Mouse (Mus musculus): ENCODE results near the gene Olfr984. TPM values are rescaled to one million over a fixed set of nuclear protein-coding genes. Genes with fewer than 3 reads are reported as not detected.

Olfr984 gene
- polyA plus RNA-seq (2015; fragmentation: Nextera tagmentation; extraction: Ambion mirVana): not detected in 2 replicates

DNA sequence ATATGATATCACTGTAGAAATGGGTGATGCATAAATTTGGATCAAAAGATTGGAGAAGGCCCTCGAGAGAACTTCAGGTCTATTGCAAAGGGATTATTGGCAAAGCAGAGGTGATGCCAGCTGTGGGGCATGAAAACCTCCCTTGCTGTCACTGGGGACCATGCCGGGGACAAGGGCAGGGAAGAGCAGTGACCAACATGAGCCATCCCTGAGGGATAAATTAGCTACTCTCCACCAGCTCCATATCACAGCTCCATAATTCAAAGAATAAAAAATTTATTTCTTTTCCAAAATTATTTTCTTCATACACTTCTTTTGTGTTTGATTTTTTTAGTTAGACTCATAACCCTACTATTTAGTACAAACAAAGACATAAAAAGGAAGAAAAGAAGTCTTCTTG, at the start of gene Olfr984:
TSS of gene Olfr984 (minus strand) at position 101 of the 400 bp plus-strand sequence.
- Histone ChIP-seq H3K27me3 (replicated peaks; ENCODE audit: control insufficient read depth, insufficient read depth, low read length) (no peaks in the 10 kb centered on the region), H3K4me3 (ENCODE audit: low read length) (no peak within 1 kb of the TSS), H3K4me2 (ENCODE audit: low read depth, low read length) (no peak within 1 kb of the TSS), H3K9me3 (ENCODE audit: control insufficient read depth, low read length) (no peaks in the 10 kb centered on the region), H3K4me1 (ENCODE audit: control insufficient read depth, insufficient read depth, low read length) (peaks cover 6% of the 10 kb centered on the region; the same call in 1 of the 2 replicates), H3K9ac (ENCODE audit: low read depth, low read length) (no peak within 1 kb of the TSS), H3K36me3 (ENCODE audit: control insufficient read depth, insufficient read depth, low read length) (no peaks in the 10 kb centered on the region), H3K27ac (ENCODE audit: low read length) (no peak within 1 kb of the TSS)
- no peak for ATAC-seq
- 80% methylated on average over 2 of the region's 2 CpGs for WGBS

DNA sequence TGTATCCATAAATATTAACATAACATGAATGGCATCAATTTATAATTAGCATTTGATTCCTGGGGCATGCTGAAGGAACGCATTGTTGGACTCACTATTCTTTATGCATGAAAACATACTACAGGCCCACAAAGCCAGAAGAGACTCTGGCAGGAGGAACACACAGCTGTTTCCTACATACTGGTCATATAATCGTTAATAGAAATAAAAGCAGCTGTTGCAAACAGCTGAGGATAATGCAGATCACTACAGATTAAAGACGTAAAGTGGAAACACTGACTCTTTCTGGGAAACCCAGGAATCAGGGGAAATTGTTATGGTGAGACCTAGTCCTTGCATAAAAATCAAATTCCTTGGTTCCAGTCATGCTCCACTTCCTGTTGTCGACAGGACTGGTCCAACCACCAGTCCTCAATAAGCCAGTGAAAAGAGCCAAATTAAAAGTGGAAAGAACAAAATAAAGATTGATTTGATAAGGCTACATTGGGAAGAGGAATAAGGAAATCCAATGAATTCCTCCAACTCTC, 41.2 kb upstream of the Olfr984 start:
- WGBS: 64% methylated on average over 4 of the region's 4 CpGs

DNA sequence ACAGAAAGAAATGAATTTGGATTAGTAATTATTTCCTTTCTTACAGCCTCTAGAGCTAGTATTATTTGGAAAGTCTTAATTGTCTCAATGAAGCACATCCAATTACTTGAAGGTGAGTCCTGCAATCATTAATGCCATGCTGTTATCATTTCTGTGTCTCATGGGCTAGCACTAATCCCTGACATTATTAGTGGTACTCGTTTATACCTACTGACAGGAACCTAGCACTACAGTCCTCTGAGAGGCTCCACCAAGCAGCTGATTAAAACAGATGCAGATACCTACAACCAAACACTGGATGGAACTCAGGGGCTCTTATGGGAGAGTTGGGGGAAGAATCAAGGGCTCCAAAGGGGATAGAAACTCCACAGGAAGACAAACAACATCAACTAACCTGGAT, 27.5 kb upstream of the Olfr984 start:
- no peak for ATAC-seq
- H3K4me3 ChIP-seq (ENCODE audit: low read length): no peak overlapping the region
- no peak overlapping the region for H3K4me2 ChIP-seq (ENCODE audit: low read depth, low read length)
- no peaks in the 10 kb centered on the region for H3K4me1 ChIP-seq (ENCODE audit: control insufficient read depth, insufficient read depth, low read length)
- 51% methylated on average over 1 of the region's 1 CpGs for WGBS
- H3K36me3 ChIP-seq (ENCODE audit: control insufficient read depth, insufficient read depth, low read length): no peaks in the 10 kb centered on the region
- no peak overlapping the region for H3K27ac ChIP-seq (ENCODE audit: low read length)
- H3K9ac ChIP-seq (ENCODE audit: low read depth, low read length): no peak overlapping the region
- no peaks in the 10 kb centered on the region for H3K9me3 ChIP-seq (ENCODE audit: control insufficient read depth, low read length)
- no peaks in the 10 kb centered on the region for H3K27me3 ChIP-seq (replicated peaks; ENCODE audit: control insufficient read depth, insufficient read depth, low read length)

More for the DNA sequence above, 41.2 kb upstream of the Olfr984 start:
- H3K27ac ChIP-seq (ENCODE audit: low read length): no peak overlapping the region
- H3K4me2 ChIP-seq (ENCODE audit: low read depth, low read length): no peak overlapping the region
- ATAC-seq: no peak
- no peaks in the 10 kb centered on the region for H3K27me3 ChIP-seq (replicated peaks; ENCODE audit: control insufficient read depth, insufficient read depth, low read length)
- no peaks in the 10 kb centered on the region for H3K4me1 ChIP-seq (ENCODE audit: control insufficient read depth, insufficient read depth, low read length)
- H3K9ac ChIP-seq (ENCODE audit: low read depth, low read length): no peak overlapping the region
- no peaks in the 10 kb centered on the region for H3K9me3 ChIP-seq (ENCODE audit: control insufficient read depth, low read length)
- H3K36me3 ChIP-seq (ENCODE audit: control insufficient read depth, insufficient read depth, low read length): no peaks in the 10 kb centered on the region
- no peak overlapping the region for H3K4me3 ChIP-seq (ENCODE audit: low read length)

- H3K36me3 ChIP-seq (ENCODE audit: control insufficient read depth, insufficient read depth, low read length): no peaks in the 10 kb centered on the region
- H3K4me3 ChIP-seq (ENCODE audit: low read length): no peak overlapping the region
- no peak overlapping the region for H3K4me2 ChIP-seq (ENCODE audit: low read depth, low read length)
- ATAC-seq: no peak
- no peaks in the 10 kb centered on the region for H3K27me3 ChIP-seq (replicated peaks; ENCODE audit: control insufficient read depth, insufficient read depth, low read length)
- no peak overlapping the region for H3K9ac ChIP-seq (ENCODE audit: low read depth, low read length)
- WGBS: 38% methylated on average over 4 of the region's 4 CpGs
- H3K4me1 ChIP-seq (ENCODE audit: control insufficient read depth, insufficient read depth, low read length): no peaks in the 10 kb centered on the region
- no peak overlapping the region for H3K27ac ChIP-seq (ENCODE audit: low read length)
- H3K9me3 ChIP-seq (ENCODE audit: control insufficient read depth, low read length): no peaks in the 10 kb centered on the region
Observed at GRCm38 (mm10) chr9:40139484-40139883, 25.5 kb upstream of the Olfr984 start.

GRCm38 (mm10) chr9:40136987-40137688, 23.1 kb upstream of the Olfr984 start:
- 79% methylated on average over 6 of the region's 6 CpGs for WGBS
- H3K4me3 ChIP-seq (ENCODE audit: low read length): no peak overlapping the region
- H3K9me3 ChIP-seq (ENCODE audit: control insufficient read depth, low read length): no peaks in the 10 kb centered on the region
- H3K4me2 ChIP-seq (ENCODE audit: low read depth, low read length): no peak overlapping the region
- no peak overlapping the region for H3K9ac ChIP-seq (ENCODE audit: low read depth, low read length)
- no peaks in the 10 kb centered on the region for H3K4me1 ChIP-seq (ENCODE audit: control insufficient read depth, insufficient read depth, low read length)
- no peaks in the 10 kb centered on the region for H3K36me3 ChIP-seq (ENCODE audit: control insufficient read depth, insufficient read depth, low read length)
- H3K27me3 ChIP-seq (replicated peaks; ENCODE audit: control insufficient read depth, insufficient read depth, low read length): no peaks in the 10 kb centered on the region
- no peak overlapping the region for H3K27ac ChIP-seq (ENCODE audit: low read length)
- no peak for ATAC-seq

DNA sequence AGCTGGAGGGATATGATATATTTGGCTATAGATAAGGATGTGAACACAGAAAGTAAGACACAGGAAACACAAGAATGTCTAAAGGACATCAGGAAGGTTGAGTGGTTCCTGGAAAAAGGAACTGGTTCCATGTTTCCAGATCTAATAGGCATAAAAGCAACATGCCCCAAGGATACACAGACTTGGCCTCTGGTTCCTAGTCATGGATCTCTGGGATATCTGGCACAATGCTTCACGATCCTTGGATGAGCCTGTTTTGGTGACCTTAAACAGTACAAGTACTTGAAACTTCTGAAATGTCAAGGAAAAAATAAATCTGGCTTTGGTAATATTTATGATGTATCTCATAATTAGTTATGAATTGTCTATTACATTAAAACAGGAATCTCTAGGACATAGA, 16.6 kb upstream of the Olfr984 start:
- H3K36me3 ChIP-seq (ENCODE audit: control insufficient read depth, insufficient read depth, low read length): no peaks in the 10 kb centered on the region
- no peaks in the 10 kb centered on the region for H3K9me3 ChIP-seq (ENCODE audit: control insufficient read depth, low read length)
- ATAC-seq: no peak
- 90% methylated on average over 1 of the region's 1 CpGs for WGBS
- H3K4me1 ChIP-seq (ENCODE audit: control insufficient read depth, insufficient read depth, low read length): no peaks in the 10 kb centered on the region
- H3K27me3 ChIP-seq (replicated peaks; ENCODE audit: control insufficient read depth, insufficient read depth, low read length): no peaks in the 10 kb centered on the region
- no peak overlapping the region for H3K9ac ChIP-seq (ENCODE audit: low read depth, low read length)
- H3K27ac ChIP-seq (ENCODE audit: low read length): no peak overlapping the region
- no peak overlapping the region for H3K4me3 ChIP-seq (ENCODE audit: low read length)
- H3K4me2 ChIP-seq (ENCODE audit: low read depth, low read length): no peak overlapping the region

DNA sequence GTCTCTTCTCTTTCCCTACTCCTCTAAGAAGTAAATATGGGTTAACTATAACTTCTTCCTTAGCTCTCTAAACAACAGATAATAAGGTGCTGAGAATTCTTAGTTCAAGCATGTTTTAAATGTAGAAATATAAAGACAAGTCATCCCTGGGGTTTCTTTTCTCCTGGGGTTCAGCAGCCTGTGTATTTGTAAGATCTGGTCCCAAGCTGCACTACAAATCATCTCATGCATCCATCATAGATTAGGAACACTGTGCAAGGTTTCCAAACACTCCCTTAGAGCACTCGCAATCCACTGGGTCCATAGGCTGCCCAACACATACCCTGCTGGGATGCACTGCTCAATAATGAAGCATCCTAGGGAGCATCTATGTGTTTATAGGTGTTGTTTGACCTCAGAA, 16.1 kb upstream of the Olfr984 start, which contains the start of gene Olfr985:
TSS of gene Olfr985 (minus strand) at position 101 of the 400 bp plus-strand sequence.
- H3K27ac ChIP-seq (ENCODE audit: low read length): no peak within 1 kb of the TSS
- 92% methylated on average over 1 of the region's 1 CpGs for WGBS
- ATAC-seq: no peak

DNA sequence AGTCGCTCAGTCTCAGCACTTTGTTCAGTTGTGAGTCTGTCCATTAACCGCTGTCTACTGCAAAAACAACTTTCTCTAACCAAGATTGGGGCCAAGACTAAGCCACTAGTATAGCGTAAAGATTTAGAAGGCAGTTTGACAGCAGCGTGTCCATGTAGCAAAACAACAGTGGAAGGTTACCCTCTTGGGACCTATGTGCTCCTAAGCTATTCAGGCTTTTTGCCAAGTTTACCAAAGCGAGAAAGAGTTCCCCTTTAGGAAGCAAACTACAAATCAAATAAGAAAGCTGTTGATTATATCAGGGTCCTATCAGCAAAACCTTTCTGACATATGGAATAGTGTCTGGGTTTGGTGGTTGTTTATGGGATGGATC, 3.3 kb upstream of the Olfr984 start:
- Histone ChIP-seq H3K27me3 (replicated peaks; ENCODE audit: control insufficient read depth, insufficient read depth, low read length) (no peaks in the 10 kb centered on the region), H3K9me3 (ENCODE audit: control insufficient read depth, low read length) (no peaks in the 10 kb centered on the region), H3K4me3 (ENCODE audit: low read length) (no peak overlapping the region), H3K4me1 (ENCODE audit: control insufficient read depth, insufficient read depth, low read length) (peaks cover 6% of the 10 kb centered on the region; the same call in 1 of the 2 replicates), H3K27ac (ENCODE audit: low read length) (peak overlapping the region; percentile 41; the same call in 1 of the 2 replicates), H3K9ac (ENCODE audit: low read depth, low read length) (no peak overlapping the region), H3K4me2 (ENCODE audit: low read depth, low read length) (0 out of 2 replicates have a peak overlapping the region, but pooled peaks have one; percentile 19), H3K36me3 (ENCODE audit: control insufficient read depth, insufficient read depth, low read length) (no peaks in the 10 kb centered on the region)
- whole genome bisulfite sequencing: 67% methylated on average over 5 of the region's 5 CpGs
- no peak for ATAC-seq

More for the DNA sequence above, 16.1 kb upstream of the Olfr984 start, which contains the start of gene Olfr985:
- no peak within 1 kb of the TSS for H3K4me3 ChIP-seq (ENCODE audit: low read length)
- H3K36me3 ChIP-seq (ENCODE audit: control insufficient read depth, insufficient read depth, low read length): no peaks in the 10 kb centered on the region
- no peaks in the 10 kb centered on the region for H3K4me1 ChIP-seq (ENCODE audit: control insufficient read depth, insufficient read depth, low read length)
- no peak within 1 kb of the TSS for H3K9ac ChIP-seq (ENCODE audit: low read depth, low read length)
- no peak within 1 kb of the TSS for H3K4me2 ChIP-seq (ENCODE audit: low read depth, low read length)
- no peaks in the 10 kb centered on the region for H3K27me3 ChIP-seq (replicated peaks; ENCODE audit: control insufficient read depth, insufficient read depth, low read length)
- no peaks in the 10 kb centered on the region for H3K9me3 ChIP-seq (ENCODE audit: control insufficient read depth, low read length)

DNA sequence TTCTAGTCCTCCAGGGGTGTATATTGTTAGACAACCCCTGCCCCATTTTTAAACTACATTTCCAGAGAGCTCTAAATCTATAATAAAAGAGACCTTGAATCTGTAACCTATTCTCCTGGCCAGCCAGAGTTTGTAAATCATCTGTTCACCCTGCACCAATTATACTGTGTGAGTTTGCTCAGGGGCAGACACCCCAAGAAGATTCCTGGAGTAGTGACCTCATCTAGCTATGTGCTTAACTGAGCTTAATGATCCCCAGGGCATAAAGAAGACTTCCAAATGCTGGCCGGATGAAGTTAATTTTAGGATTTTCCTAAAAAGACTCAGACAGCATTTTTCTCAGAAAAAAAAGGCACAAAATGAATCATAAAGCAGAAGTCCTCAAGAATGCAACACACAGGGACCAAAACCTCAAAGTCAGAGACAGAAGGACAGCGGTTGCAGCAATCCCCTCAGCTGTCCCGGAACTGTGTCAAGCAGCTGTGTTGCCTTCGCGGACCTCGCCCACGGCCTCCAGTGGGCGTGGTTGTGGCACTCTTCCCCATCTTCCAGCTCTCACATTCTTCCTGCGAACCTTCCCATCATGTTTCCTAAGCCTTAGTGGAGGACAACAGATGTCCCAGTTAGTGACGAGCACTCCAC, 2.8 kb upstream of the Olfr984 start:
- Histone ChIP-seq H3K4me1 (ENCODE audit: control insufficient read depth, insufficient read depth, low read length) (peaks cover 6% of the 10 kb centered on the region; the same call in 1 of the 2 replicates), H3K4me3 (ENCODE audit: low read length) (no peak overlapping the region), H3K36me3 (ENCODE audit: control insufficient read depth, insufficient read depth, low read length) (no peaks in the 10 kb centered on the region), H3K9ac (ENCODE audit: low read depth, low read length) (no peak overlapping the region), H3K4me2 (ENCODE audit: low read depth, low read length) (0 out of 2 replicates have a peak overlapping the region, but pooled peaks have one; percentile 19), H3K27ac (ENCODE audit: low read length) (peak overlapping the region; percentile 41; the same call in 1 of the 2 replicates), H3K27me3 (replicated peaks; ENCODE audit: control insufficient read depth, insufficient read depth, low read length) (no peaks in the 10 kb centered on the region), H3K9me3 (ENCODE audit: control insufficient read depth, low read length) (no peaks in the 10 kb centered on the region)
- peak; percentile 67 for ATAC-seq
- WGBS: 48% methylated on average over 10 of the region's 10 CpGs

Data from intestine, embryonic 16.5 days (tissue).